Mouse (Mus musculus): ENCODE results near the gene Ctsd.

GRCm38 (mm10) chr7:142371768-142372661 is 15.8 kb downstream of the Ctsd start:
- TF ChIP-seq ZC3H11A (IDR thresholded peaks at IDR 0.05; ENCODE audit: borderline replicate concordance, low read depth, low read length) (no peak), ZNF384 (IDR thresholded peaks at IDR 0.05; ENCODE audit: low read depth, low read length) (no peak), CHD2 (IDR thresholded peaks at IDR 0.05; ENCODE audit: low read depth, low read length) (no peak)
